Mouse (Mus musculus) olfactory bulb, adult 2 months (tissue): ENCODE measurements around the gene Itgb5.

Source experiments
- CTCF ChIP-seq: fragments of 200-500 bp; IDR thresholded peaks from 2 replicates; pipeline ENCODE4 v1.5.1; 2012; ENCODE audit warnings: low read depth, mild to moderate bottlenecking, low read length, moderate library complexity; ENCODE audit not compliant: insufficient read depth
- POLR2A ChIP-seq: fragments of 200-500 bp; IDR thresholded peaks from 2 replicates; pipeline ENCODE4 v1.6.1; 2012; ENCODE audit warnings: mild to moderate bottlenecking, low read depth, low read length, moderate library complexity; ENCODE audit not compliant: insufficient read depth

DNA sequence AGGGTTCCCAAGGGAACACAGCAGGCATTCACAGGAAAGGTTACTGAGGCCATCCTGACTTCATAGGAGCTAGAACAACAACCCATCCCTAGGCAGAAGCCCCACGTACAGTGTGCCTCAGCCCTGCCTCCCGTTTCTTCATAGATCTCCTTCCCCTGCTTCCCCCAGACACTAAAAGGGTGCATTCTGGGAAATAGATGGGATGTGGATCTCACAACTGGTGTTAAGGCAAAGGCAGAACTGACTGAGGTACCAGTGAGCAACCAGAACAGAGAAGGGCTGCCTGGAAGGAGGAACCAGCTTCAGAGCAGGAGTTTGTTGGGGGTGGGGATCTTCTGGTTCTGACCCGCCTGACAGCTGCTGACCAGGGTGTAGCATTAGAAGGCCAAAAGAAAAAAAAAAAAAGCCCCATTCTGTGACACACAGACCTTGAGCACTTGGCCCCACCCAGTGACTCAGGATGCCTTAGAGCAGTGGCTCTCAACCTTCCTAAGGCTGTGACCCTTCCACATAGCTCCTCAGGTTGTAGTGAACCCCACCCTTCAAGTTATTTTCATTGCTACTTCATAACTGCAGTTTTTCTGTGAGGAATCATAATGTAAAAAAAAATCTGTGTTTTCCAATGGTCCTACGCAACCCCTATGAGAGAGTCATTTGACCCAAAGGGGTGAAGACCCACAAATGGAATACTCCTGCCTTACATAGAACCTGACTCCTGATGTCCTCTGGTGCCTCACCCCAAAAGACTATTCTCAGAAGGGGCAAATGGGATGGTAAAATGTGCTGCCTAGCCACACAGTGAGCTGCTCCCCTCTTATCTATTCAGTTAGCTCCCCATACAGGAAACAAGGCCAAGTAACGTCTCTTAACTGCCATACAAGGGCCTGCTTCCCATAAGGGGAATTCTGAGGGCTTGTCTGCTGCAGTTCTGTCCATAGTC is 47.4 kb upstream of the Itgb5 start:
- TF ChIP-seq POLR2A (no peak), CTCF (no peak)
